Mouse (Mus musculus) adrenal gland (tissue): ENCODE data around the gene Gm11937.
"Not testable (repeated sequence)": the region's sequence is repeated elsewhere in the genome, so short reads cannot be mapped to it uniquely, and the experiment has no call there.

Source experiments
- intact Hi-C: fragments of 180-260 bp; cut with DNase I; formaldehyde crosslinking; loops from one replicate; pipeline ENCODE4 v1.15.1; 2025
- long read RNA-seq, 2 experiments: library from polyadenylated mRNA; unstranded; transcript quantifications; one replicate each; pipeline ENCODE4 v2.0.0; 2020; ENCODE audit warnings: borderline replicate concordance in 1 of 2; ENCODE audit not compliant: insufficient replicate concordance in 1 of 2

The Gm11937 gene
- long read RNA-seq, experiment 1 = 0 reads
- long read RNA-seq, experiment 2 = 0 reads

DNA sequence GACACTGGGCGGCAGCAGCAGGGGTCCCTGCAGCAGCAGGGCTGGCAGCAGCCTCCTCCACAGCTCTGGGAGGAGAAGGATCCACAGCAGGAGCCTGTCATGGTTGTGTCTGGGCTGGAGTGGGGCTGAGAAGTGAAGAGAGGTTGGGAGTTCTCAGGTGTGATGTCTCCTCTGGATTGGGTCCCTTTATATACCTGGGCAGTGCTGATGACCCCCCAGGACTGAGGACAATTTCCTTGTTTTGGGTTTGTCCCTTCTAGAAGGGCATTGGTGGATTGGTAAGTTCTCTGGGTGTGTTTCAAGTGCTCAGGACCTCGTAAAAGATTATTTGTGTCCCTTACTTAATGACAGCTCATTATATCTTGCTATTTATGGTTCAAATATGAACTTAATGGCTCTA is at the start of gene Gm11937:
Gene Gm11937 (minus strand): TSS at position 101 of the 400 bp plus-strand sequence.
- intact Hi-C loops = not testable (repeated sequence)

DNA sequence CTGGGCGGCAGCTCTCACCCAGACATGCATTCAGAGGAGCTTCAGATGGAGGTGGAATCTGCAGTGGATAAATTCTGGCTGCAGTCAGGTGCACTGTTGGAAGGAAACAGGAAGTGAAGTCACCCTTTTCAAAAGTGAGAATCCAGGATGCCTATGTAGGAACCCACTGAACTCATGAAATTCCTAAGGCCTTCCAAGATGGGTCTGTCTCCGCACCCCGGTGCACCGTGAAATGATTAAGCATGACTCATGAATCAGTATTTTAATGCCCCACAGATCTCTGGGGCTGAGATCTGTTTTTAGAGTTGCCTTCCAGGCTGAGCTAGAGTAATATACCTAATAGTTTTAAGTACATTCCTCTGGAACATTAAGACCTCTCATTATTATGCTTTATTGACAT is 49.3 kb upstream of the Gm11937 start:
- intact Hi-C loops = no loop called here

DNA sequence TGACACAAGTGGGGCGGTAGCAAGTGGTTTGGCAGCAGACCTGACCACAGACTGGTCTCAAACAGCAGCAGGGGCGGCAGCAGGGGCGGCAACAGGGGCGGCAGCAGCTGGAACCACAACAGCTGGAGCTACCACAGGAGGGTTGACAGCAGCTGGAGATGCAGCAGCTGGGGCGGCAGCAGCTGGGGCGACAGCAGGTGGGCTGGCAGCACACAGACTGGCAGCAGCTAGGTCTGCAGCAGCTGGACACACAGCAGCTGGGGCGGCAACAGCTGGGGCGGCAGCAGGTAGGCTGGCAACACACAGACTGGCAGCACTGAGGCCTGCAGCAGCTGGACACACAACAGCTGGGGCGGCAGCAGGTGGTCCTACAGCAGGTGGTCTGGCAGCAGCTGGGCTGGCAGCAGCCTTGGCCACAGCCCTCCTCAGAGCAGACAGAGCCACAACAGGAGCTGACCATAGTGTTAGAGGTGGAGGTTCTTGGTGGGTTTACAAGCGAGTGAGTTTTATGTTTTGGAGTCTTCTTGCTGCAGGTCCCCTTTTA is 48.5 kb upstream of the Gm11937 start, which contains the start of gene Gm11563:
Gene Gm11563 (minus strand): TSS at position 494 of the 544 bp plus-strand sequence.
- intact Hi-C loops = not testable (repeated sequence)

DNA sequence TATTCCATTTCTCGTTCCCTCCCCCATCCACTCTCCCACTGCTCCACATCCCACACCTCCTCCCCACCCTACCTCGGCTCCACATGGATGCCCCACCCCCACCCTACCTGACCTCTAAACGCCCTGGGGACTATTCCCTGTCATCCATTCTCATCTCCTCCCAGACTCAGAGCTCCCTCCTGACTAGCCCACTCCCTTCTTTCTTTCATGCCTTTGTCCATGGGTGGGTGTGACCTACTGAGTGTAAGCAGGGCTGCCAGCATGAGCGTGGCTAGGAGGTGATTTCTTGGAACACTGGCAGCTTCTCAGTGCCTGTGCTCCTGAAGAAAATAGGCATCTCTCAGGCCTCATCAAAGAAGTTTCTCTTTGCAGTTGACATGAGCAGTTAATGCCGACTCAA is 47.1 kb upstream of the Gm11937 start:
- intact Hi-C loops = no loop called here

DNA sequence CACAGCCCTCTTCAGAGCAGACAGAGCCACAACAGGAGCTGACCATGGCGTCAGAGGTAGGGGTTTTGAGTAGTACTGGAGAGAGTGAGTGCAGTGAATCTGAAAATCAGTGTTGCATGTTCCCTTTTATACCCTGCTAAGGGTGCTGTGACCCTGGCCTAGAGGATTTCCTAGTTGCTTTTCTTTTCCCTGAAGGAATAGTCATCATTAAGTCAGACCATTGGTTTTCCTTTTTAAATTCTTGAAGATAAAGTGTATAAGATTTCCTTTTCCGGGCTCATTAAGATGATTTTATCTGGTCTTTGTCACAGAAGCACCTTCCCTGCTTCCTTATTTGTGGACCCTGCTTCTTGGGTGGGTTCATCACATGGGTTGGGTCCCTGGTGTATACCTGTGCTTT is 40.1 kb upstream of the Gm11937 start, which contains the start of gene Gm11555:
Gene Gm11555 (minus strand): TSS at position 101 of the 400 bp plus-strand sequence.
- intact Hi-C loops = no loop called here

DNA sequence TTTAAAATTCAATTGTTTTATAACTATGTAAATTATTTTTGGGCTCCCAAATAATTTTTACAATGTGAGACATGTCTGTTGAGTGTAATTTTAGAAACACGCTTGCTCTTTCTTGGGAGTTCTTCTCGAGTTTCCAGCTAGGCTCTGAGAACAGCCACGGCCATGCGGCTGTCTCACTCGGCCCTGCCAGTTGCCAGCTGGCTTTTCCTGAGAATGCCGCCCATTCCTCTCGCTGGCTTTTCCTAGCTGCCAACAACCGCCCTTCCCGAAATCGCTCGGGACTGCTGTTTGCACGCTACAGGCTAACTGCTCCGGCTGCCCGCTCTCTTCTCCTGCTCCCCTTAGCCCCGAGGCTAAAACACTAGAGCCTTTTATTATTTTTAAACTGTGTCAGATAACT is 36.5 kb upstream of the Gm11937 start:
- intact Hi-C loops = no loop called here

DNA sequence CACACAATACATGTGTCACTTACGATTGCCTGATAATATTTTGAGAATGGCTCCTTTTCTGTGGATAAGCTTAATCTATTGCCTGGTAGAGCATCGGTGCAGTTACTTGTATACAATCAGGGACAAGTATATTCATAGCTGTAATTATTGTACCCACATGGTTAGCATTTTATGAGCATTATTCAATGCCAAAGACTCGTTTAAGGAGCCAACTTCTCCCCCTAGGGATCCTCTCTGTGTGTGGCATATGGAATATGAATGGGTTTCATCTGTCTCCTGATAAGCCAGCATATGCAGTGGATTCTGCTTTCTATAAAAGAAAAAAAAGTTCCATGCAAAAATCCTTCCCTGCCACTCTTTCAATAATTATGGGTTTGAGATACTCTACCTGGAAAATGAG is 34.4 kb upstream of the Gm11937 start:
- intact Hi-C loops = no loop called here

DNA sequence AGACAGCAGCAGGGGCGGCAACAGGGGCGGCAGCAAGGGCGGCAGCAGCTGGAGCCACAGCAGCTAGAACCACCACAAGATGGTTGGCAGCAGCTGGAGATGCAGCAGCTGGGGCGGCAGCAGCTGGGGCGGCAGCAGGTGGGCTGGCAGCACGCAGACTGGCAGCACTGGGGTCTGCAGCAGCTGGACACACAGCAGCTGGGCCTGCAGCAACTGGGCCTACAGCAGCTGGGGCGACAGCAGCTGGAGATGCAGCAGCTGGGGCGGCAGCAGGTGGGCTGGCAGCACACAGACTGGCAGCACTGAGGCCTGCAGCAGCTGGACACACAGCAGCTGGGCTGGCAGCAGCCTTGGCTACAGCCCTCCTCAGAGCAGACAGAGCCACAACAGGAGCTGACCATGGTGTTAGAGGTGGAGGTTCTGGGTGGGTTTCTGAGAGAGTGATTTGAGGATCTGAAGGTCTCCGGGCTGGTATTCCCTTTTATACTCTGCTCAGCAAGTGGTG is 33.7 kb upstream of the Gm11937 start, which contains the start of gene Krtap4-7:
Gene Krtap4-7 (minus strand): TSS at position 455 of the 505 bp plus-strand sequence.
- intact Hi-C loops = not testable (repeated sequence)

DNA sequence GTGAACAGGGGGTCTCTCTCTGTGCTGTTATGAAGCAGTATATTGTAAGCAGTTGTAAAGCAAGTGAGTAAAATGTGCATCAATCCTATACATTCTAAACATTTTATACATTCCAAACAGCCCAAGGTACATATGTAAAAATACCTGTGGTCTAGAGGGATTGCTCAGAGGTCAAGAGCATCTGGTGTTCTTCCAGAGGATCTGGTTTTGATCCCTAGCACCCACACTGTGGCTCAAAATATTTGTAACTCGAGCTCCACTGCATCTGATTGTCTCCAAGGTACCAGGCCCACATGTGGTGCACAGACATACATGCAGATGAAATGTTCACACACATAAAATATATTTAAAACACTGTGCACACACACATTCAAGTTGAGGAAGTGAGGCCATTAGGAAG is 30.9 kb upstream of the Gm11937 start:
- intact Hi-C loops = no loop called here

DNA sequence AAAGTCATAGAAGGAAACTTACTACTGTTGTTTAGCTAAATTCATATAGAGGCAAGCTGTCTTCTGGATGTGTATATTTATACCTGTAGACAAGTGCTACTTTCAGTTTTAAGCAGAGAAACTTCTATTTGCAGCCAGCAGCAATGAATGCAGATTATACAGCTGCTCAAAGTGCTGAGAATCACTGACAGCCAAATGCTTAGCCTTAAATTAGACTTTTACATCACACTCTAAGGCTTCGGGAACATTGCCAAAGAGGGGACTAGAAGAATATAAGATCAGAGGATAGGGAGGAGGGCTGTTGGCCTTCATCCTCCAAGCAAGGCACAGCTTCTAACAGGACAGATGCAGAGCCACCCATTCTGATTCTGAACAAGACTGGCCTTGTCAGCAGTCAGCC is 27.1 kb upstream of the Gm11937 start:
- intact Hi-C loops = no loop called here

DNA sequence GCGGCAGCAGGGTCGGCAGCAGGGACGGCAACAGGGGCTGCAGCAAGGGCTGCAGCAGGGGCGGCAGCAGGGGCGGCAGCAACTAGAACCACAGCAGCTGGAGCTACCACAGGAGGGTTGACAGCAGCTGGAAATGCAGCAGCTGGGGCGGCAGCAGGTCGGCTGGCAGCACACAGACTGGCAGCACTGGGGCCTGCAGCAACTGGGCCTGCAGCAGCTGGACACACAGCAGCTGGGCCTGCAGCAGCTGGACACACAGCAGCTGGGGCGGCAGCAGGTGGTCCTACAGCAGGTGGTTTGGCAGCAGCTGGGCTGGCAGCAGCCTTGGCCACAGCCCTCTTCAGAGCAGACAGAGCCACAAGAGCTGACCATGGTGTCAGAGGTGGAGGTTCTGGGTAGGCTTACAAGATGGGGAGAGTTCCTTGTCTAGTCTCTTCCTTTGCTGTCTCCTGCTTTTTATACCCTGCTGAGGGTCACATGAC is 24.7 kb upstream of the Gm11937 start, which contains the start of gene Krtap4-2:
Gene Krtap4-2 (minus strand): TSS at position 432 of the 482 bp plus-strand sequence.
- intact Hi-C loops = no loop called here

DNA sequence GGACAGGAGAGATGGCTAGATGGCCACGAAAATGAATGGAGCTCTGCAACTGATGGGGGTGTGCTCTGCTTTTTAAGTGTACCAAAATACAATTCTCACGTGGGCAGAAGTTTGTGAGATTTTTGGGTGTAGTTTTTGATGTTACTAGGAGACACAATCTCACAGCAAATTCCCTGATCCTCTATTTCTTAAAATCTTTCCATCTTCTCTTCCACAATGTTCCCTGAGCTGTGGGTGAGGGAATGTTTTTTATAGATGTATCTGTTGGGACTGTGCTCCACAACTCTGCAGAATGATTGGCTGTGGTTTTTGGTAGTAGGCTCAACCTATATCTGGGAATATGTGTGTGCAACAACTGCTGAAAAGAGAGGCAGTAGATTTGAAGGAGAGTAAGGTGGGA is 23.3 kb upstream of the Gm11937 start:
- intact Hi-C loops = no loop called here

DNA sequence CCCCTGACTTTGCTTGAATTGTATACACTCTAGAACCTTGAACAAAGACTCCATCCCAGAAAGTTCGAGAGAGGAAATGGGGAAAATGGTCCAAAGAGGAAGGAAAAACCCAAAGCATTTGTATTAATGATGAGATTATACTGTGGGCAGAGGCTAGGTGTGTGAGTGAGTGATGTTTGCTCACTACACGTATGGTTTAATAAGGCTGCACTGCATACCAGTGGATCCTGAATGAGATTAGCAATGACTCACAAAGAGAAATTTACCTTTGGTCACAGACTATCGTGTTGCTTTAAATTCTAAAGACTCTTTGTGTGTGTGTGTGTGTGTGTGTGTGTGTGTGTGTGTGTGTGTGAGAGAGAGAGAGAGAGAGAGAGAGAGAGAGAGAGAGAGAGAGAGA is 20.9 kb upstream of the Gm11937 start:
- intact Hi-C loops = no loop called here

DNA sequence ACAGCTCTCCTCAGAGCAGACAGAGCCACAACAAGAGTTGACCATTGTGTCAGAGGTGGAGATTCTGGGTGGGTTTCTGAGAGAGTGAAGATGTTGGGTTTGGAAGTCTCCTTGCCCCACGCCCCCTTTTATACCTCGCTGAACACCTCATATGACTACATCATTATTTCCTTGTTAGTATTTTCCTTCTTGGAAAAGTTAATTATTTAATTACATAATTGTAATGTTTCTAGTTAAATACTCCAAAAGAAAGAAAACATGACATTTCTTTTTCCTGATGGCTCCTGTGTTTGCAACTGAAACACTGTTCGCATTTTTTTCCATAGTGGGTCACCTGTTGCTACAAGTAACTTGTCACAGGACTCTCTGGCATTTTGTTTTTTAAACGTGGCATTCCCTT is 18.1 kb upstream of the Gm11937 start, which contains the start of gene Krtap4-1:
Gene Krtap4-1 (minus strand): TSS at position 101 of the 400 bp plus-strand sequence.
- intact Hi-C loops = no loop called here

DNA sequence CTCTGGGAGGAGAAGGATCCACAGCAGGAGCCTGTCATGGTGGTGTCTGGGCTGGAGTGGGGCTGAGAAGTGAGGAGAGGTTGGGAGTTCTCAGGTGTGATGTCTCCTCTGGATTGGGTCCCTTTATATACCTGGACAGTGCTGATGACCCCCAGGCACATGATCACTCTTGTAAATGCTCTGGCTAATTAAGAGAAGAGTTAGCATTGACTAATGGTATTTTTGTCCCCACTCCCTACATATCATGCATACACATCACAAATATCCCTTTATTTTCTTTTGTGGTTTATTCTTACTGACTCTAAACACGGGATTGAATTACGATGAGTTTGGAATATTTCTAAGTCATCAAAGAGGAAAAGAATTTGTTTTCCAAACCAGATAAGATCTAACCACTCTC is 10.3 kb upstream of the Gm11937 start, which contains the start of gene Gm11562:
Gene Gm11562 (minus strand): TSS at position 101 of the 400 bp plus-strand sequence.
- intact Hi-C loops = no loop called here

DNA sequence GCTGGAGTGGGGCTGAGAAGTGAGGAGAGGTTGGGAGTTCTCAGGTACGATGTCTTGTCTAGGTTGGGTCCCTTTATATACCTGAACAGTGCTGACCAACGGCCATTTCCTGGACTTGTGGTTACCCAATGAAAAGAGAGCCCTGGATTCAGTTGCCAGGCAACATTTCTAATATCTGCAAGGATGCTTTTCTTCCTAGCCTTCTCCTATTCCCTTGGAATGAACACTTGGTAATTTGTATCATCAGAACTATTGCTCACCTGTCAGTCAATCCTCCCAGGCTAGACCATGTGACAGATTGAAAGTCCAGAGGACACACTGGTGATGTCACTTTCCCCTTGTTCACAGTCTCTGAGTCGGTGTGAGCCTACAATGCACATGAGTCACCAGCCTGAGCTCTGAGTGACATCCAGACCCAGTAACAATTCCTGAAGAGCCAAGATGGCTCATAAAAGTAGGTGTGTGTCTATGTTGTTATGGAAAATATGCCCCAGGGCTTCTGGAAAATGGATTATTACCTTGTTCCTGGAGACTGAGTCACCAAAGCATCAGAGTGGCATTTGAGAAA is 4.9 kb upstream of the Gm11937 start, which contains the start of gene Krtap2-4:
Gene Krtap2-4 (minus strand): TSS at position 51 of the 568 bp plus-strand sequence.
- intact Hi-C loops = no loop called here

DNA sequence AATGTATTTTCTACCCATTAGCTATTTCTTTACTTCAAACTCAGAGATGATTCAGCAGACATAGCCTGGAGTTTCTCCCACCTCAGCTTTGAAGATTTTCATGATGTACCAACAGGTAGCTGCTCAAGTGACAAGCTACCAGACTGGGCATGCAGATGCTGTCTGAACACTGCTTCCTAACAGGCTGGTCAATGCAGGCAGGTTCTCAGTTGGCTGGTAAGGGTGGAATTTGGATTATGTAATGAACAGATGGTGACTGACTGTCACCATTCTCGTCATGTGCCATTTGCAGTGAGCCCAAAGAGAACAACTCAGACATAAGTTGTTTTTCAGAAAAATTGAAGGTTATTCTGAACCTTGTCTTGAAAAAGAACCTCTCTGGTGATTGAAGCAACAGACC is 863 bp downstream of the Gm11937 start:
- intact Hi-C loops = no loop called here

DNA sequence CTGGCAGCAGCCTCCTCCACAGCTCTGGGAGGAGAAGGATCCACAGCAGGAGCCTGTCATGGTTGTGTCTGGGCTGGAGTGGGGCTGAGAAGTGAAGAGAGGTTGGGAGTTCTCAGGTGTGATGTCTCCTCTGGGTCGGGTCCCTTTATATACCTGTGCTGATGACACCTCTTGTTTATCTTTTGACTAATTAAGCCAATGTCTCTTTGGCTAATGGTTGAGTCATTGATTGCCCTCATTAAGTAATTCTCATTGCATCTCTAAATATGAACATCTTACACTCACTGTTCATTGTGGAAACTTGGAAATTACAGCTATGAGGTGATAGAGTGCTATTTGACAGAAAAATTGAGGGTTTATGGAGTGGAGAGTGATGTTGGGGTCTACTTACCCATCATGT is 6.8 kb downstream of the Gm11937 start, which contains the start of gene Gm11938:
Gene Gm11938 (minus strand): TSS at position 101 of the 400 bp plus-strand sequence.
- intact Hi-C loops = not testable (repeated sequence)

DNA sequence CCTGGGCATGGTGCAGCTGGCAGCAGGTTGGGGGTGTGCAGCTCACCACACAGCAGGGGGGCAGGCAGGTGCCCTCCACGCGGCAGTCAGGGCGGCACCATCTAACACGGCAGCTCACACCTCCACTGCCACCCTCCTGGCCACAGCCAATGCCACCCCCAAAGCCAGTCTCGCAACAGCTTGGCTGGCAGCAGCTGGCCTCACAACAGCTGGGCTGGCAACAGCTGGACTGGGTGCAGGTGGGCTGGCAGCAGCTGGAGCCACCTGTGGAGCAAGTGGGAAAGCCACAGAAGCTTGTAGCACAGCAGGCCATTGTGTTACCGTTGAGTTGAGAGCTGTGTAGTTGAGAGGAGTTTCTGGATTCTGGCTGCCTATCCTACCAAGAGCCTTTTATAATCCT is 12.2 kb downstream of the Gm11937 start, which contains the start of gene Krtap9-3:
Gene Krtap9-3 (minus strand): TSS at position 364 of the 400 bp plus-strand sequence.
- intact Hi-C loops = not testable (repeated sequence)

DNA sequence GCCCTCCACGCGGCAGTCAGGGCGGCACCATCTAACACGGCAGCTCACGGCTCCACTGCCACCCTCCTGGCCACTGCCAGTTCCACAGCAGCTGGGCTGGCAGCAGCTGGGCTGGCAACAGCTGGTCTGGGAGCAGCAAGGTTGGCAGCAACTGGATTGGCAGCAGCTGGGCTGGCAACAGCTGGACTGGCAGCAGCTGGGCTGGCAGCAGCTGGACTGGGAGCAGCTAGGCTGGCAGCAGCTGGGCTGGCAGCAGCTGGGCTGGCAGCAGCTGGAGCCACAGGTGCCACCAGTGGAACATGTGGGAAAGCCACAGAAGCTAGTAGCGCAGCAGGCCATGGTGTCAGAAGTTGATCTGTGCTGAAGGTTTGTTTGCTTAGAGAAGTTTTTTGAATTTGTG is 19.0 kb downstream of the Gm11937 start, which contains the start of gene Krtap1-3:
Gene Krtap1-3 (minus strand): TSS at position 359 of the 400 bp plus-strand sequence.
- intact Hi-C loops = no loop called here

DNA sequence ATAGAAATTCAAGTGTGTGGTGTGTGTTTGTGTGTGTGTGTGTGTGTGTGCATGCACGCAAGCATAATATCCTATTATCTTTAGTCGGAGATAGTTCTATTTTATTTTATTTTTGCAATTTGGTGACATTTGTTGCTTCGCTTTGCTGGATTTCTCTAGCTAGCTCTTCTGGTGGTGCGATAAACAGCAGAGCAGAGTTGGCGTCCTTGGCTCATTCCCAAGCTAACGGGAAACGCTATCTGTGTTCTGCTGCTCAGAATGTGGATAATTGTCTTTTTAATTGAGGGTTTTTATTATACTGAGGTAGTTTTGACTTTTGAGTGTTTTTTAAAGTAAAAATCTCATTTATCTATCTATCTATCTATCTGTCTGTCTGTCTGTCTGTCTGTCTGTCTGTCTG is 24.9 kb downstream of the Gm11937 start:
- intact Hi-C loops = no loop called here

DNA sequence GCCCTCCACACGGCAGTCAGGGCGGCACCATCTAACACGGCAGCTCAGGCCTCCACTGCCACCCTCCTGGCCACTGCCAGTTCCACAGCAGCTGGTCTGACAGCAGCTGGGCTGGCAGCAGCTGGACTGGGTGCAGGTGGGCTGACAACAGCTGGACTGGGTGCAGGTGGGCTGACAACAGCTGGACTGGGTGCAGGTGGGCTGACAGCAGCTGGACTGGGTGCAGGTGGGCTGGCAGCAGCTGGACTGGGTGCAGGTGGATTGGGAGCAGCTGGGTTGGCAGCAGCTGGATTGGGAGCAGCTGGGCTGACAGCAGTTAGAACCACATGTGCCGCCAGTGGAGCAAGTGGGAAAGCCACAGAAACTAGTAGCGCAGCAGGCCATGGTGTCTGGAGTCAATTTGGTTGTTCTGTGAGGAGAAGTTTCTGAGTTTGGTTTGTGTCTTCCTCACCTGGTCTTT is 26.7 kb downstream of the Gm11937 start, which contains the start of gene Krtap1-4:
Gene Krtap1-4 (minus strand): TSS at position 410 of the 460 bp plus-strand sequence.
- intact Hi-C loops = no loop called here
